Mouse (Mus musculus) bone marrow, adult 2 months (tissue): ENCODE measurements around the gene Trak1.

Source experiments
- CTCF ChIP-seq: fragments of 200-500 bp; IDR thresholded peaks from 2 replicates; pipeline ENCODE4 v1.5.1; 2011; ENCODE audit warnings: low read length, control low read depth; ENCODE audit not compliant: control insufficient read depth, insufficient read depth
- POLR2A ChIP-seq: fragments of 200-500 bp; IDR thresholded peaks from 2 replicates; pipeline ENCODE4 v1.6.1; 2011; ENCODE audit warnings: low read depth, mild to moderate bottlenecking, control low read depth, low read length, borderline replicate concordance; ENCODE audit not compliant: control insufficient read depth

DNA sequence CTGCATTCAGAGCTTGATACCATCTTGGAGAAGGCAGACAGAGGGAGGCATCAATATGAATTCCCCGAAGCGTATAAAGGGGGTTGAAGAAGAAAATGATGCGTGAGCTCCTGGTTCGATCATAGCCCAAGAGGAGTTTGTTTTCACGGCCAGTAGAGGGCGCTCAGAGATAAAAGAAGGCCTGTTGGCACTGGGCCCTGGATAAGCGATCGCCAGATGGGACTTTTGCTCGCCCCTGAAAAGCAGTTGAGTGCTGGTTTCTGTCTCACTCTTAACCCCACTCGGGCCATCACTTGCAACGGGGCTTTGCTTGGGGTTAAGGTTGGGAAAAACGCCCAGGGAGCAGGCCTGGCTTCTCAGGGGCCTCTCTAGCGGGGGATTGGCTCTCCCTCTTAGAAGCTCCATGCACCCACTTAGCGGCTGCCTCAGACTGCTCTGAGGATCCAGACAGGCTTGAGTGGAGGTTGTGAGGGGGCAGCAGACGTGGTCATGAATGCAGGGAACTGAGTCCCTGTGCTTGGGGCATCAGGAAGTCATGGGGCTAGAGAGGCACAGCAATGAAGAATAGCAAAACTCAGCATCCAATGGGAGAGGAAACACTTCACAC lies 180.1 kb downstream of the Trak1 start:
- peak; percentile 65 for TF ChIP-seq CTCF
- no peak for TF ChIP-seq POLR2A
